18 mouse cellular contexts compared by ENCODE assay signal in genomic region chr2:174754231-174754630, GRCm38 (mm10). TPM values are rescaled to one million over a fixed set of nuclear protein-coding genes. Genes with fewer than 3 reads are reported as not detected.
"Had no signal": no experiment of that assay in that cellular context is flagged by ENCODE, and none has a peak within 500 bp of the region (broad histone marks: within the 10 kb centered on the region; RNA-seq: fewer than 3 reads in every experiment).

No protein-coding gene starts in this region.

- DNase-seq: kidney, adult 11 months; kidney, adult 9 months; kidney, postnatal 4 days; liver; right cerebral cortex, postnatal 4 days; spleen, adult 18-20 months; thymus, adult 2 months; thymus, postnatal 25 days had no signal

- H3K4me3 ChIP-seq: layer of hippocampus, adult 2 months; limb, embryonic 12.5 days; megakaryocyte, embryonic 14.5 days; midbrain, embryonic 15.5 days; neural tube, embryonic 12.5 days had no signal

- H3K27ac ChIP-seq: kidney, postnatal 0 days; layer of hippocampus, adult 2 months; limb, embryonic 12.5 days; liver, embryonic 14.5 days; macrophage; midbrain, embryonic 15.5 days; neural tube, embryonic 12.5 days had no signal

- H3K36me3 ChIP-seq: limb, embryonic 12.5 days; midbrain, embryonic 15.5 days; neural tube, embryonic 12.5 days had no signal

- H3K27me3 ChIP-seq: limb, embryonic 12.5 days; midbrain, embryonic 15.5 days; neural tube, embryonic 12.5 days had no signal

- H3K4me2 ChIP-seq: limb, embryonic 12.5 days; midbrain, embryonic 11.5 days; midbrain, embryonic 15.5 days; neural tube, embryonic 12.5 days had no signal

- ATAC-seq: midbrain, embryonic 15.5 days had no signal

- H3K4me1 ChIP-seq: megakaryocyte, embryonic 14.5 days; midbrain, embryonic 15.5 days; neural tube, embryonic 12.5 days had no signal

- H3K9ac ChIP-seq: limb, embryonic 12.5 days; liver, embryonic 14.5 days; midbrain, embryonic 15.5 days; neural tube, embryonic 12.5 days had no signal

- H3K9me3 ChIP-seq: limb, embryonic 12.5 days; midbrain, embryonic 15.5 days; neural tube, embryonic 12.5 days had no signal

RNA-seq across cellular contexts. Expression of gene Edn3, which starts 6.2 kb away (rescaled TPM):
- total RNA-seq: monocyte, adult 5-6 weeks had no signal
- polyA plus RNA-seq: macrophage had no signal
